Mouse (Mus musculus): ENCODE results near the gene Gm6377. TPM values are rescaled to one million over a fixed set of nuclear protein-coding genes. Genes with fewer than 3 reads are reported as not detected.

Gene Gm6377
- polyA plus RNA-seq, 1 experiment from 2014 or later = 0.08 TPM

DNA sequence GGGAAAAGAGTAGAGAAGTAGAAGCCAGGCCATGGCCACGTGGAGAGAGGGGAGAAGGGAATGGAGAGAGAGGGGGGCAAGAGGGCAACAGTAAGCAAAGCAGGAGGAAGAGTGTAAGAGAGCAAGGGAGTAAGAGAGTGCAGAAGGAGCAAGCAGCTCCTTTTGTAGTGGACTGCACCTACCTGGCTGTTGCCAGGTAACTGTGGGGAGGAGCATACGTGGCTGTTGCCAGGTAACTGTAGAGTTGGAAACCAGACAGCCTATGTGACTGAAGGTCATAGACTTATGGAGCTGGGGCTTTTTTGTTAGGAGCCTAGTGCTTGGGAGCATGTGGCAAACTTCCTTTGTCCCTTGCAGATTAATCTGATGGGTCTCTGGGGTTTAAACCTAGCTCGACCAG lies 21.1 kb upstream of the Gm6377 start:
- ATAC-seq (ENCODE audit: low FRiP score, low TSS enrichment) (no peak), DNase-seq (ENCODE audit: low spot score) (peak; percentile 17)
- Histone ChIP-seq H3K4me2 (replicated peaks; ENCODE audit: low read depth) (no peak overlapping the region), H3K9ac (ENCODE audit: low read length) (no peak overlapping the region), H3K9me3 (ENCODE audit: control insufficient read depth, low read length) (no peaks in the 10 kb centered on the region), H3K27ac (replicated peaks) (no peak overlapping the region), H3K36me3 (ENCODE audit: control insufficient read depth, insufficient read depth, low read length) (no peaks in the 10 kb centered on the region), H3K4me1 (replicated peaks; ENCODE audit: control insufficient read depth, insufficient read depth) (no peaks in the 10 kb centered on the region), H3K4me3 (ENCODE audit: low read depth, low read length) (no peak overlapping the region), H3K27me3 (ENCODE audit: control insufficient read depth, insufficient read depth, low read length) (no peaks in the 10 kb centered on the region)
- WGBS = 44% methylated on average over 3 of the region's 3 CpGs
- no peak for TF ChIP-seq CTCF (IDR thresholded peaks at IDR 0.05; ENCODE audit: low read depth)
- TF ChIP-seq EP300 (optimal IDR thresholded peaks at IDR 0.05) = no peak

DNA sequence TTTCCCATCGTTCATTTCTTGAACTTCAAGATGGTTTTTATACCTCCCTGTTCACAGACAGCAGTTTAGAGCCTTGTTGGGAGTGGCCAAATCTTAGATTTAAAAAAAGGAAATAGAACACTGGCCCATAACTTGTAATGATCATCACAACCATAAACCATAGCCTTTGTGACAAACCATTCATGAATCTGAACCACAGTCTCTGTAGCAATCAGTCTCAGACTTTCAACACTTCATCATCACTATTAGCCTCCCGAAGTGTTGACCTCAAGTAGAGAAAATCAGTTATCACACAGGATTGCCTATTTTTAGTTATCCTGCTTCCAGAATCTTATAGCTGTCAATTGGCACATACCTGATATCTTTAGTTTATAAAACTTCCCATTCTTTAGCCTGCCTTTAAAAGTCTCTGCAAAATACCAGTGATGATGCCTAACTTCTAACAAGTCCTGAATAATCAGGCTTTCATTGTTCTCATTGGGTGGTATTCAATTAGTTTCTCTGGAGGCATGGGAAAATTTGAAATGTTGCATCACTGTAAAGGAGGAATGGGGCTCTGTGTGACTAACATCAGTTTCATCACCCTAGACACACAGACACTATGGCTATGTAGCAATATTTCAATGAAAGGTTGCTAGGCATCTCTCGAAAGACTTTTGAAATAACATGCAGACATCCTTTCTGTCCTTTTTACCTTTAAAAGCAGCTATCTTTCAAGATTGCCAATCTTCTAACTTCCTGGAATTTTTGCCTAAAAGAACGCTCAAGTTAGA lies 11.7 kb upstream of the Gm6377 start:
- ATAC-seq (ENCODE audit: low FRiP score, low TSS enrichment) (no peak), DNase-seq (ENCODE audit: low spot score) (no peak)
- Histone ChIP-seq H3K27me3 (ENCODE audit: control insufficient read depth, insufficient read depth, low read length) (no peaks in the 10 kb centered on the region), H3K9me3 (ENCODE audit: control insufficient read depth, low read length) (no peaks in the 10 kb centered on the region), H3K4me1 (replicated peaks; ENCODE audit: control insufficient read depth, insufficient read depth) (no peaks in the 10 kb centered on the region), H3K9ac (ENCODE audit: low read length) (no peak overlapping the region), H3K27ac (replicated peaks) (no peak overlapping the region), H3K4me2 (replicated peaks; ENCODE audit: low read depth) (no peak overlapping the region), H3K4me3 (ENCODE audit: low read depth, low read length) (no peak overlapping the region), H3K36me3 (ENCODE audit: control insufficient read depth, insufficient read depth, low read length) (no peaks in the 10 kb centered on the region)
- WGBS = 78% methylated on average over 4 of the region's 4 CpGs
- no peak for TF ChIP-seq CTCF (IDR thresholded peaks at IDR 0.05; ENCODE audit: low read depth)
- TF ChIP-seq EP300 (optimal IDR thresholded peaks at IDR 0.05) = no peak

DNA sequence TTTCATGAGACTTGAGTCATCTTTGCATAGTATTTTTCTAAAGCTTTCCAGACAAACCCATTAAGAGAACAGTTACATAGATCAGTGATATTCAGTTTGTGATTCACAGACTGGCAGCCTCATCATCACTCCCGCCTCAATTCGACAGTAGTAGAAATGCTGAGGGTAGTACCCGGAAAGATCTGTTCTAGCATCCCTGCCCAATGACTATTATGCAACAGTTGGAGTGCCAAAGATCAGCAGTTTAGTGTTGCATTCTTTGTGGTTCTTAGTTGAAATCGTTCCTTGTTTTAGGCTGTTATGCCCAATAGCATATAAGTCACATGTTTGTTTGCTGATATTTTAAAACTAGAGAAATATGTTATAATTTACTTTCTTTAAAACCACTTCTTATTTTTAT lies 6.9 kb upstream of the Gm6377 start:
- no peak overlapping the region for H3K4me3 ChIP-seq (ENCODE audit: low read depth, low read length)
- H3K9ac ChIP-seq (ENCODE audit: low read length) = no peak overlapping the region
- no peak overlapping the region for H3K27ac ChIP-seq (replicated peaks)
- TF ChIP-seq EP300 (optimal IDR thresholded peaks at IDR 0.05) (no peak), CTCF (IDR thresholded peaks at IDR 0.05; ENCODE audit: low read depth) (no peak)
- ATAC-seq (ENCODE audit: low FRiP score, low TSS enrichment) (no peak), DNase-seq (ENCODE audit: low spot score) (no peak)
- H3K4me2 ChIP-seq (replicated peaks; ENCODE audit: low read depth) = no peak overlapping the region
- H3K9me3 ChIP-seq (ENCODE audit: control insufficient read depth, low read length) = no peaks in the 10 kb centered on the region
- H3K4me1 ChIP-seq (replicated peaks; ENCODE audit: control insufficient read depth, insufficient read depth) = no peaks in the 10 kb centered on the region
- WGBS = 82% methylated on average over 4 of the region's 4 CpGs
- H3K36me3 ChIP-seq (ENCODE audit: control insufficient read depth, insufficient read depth, low read length) = no peaks in the 10 kb centered on the region
- no peaks in the 10 kb centered on the region for H3K27me3 ChIP-seq (ENCODE audit: control insufficient read depth, insufficient read depth, low read length)

DNA sequence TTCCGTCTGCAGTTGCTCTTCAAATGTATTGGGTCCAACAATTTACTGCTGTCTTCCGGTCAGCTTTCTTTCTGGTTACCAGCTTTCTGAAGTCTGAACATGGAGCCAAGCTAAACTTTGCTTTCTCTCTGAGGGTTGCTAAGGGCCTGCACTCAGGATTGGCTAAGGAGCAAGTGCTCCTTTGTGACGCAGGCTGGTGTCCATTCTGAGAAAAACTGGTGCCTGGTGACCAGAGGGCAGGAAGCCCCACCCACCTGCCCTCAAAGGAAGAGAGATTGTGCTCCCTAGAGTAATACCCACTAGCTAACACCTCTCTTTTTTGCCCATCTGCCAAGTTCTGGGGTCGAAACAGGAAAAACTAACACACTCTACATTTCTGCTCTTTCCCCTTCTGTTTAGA lies 5.6 kb upstream of the Gm6377 start:
- no peaks in the 10 kb centered on the region for H3K27me3 ChIP-seq (ENCODE audit: control insufficient read depth, insufficient read depth, low read length)
- WGBS = 62% methylated on average over 4 of the region's 4 CpGs
- no peaks in the 10 kb centered on the region for H3K9me3 ChIP-seq (ENCODE audit: control insufficient read depth, low read length)
- DNase-seq (ENCODE audit: low spot score) = no peak
- TF ChIP-seq CTCF (IDR thresholded peaks at IDR 0.05; ENCODE audit: low read depth) = no peak
- TF ChIP-seq EP300 (optimal IDR thresholded peaks at IDR 0.05) = no peak
- H3K36me3 ChIP-seq (ENCODE audit: control insufficient read depth, insufficient read depth, low read length) = no peaks in the 10 kb centered on the region
- no peak for ATAC-seq (ENCODE audit: low FRiP score, low TSS enrichment)
- no peaks in the 10 kb centered on the region for H3K4me1 ChIP-seq (replicated peaks; ENCODE audit: control insufficient read depth, insufficient read depth)
- no peak overlapping the region for H3K4me2 ChIP-seq (replicated peaks; ENCODE audit: low read depth)
- 0 out of 2 replicates have a peak overlapping the region, but pooled peaks have one; percentile 24 for H3K27ac ChIP-seq (replicated peaks)
- H3K9ac ChIP-seq (ENCODE audit: low read length) = no peak overlapping the region
- H3K4me3 ChIP-seq (ENCODE audit: low read depth, low read length) = no peak overlapping the region

DNA sequence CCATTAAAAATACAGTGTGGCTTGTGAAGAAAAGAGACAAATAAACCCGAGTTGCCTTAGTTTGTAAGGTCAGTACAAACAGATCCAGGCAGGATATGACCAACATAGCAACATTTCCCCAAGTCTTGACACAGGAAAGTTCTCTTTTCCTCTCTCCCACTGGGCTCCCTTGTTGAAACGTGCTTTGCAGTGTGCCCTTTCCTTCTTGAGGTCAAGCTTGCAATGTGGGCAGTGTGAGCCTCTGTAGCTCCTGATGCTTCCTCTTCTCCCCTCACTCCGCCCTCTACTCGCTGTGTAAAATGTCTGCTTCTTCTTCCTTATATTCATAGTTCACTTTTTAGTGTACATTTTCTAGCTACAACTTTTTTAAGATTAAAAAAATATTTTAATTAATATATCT lies 5.1 kb upstream of the Gm6377 start:
- ATAC-seq (ENCODE audit: low FRiP score, low TSS enrichment) (no peak), DNase-seq (ENCODE audit: low spot score) (no peak)
- no peak overlapping the region for H3K4me3 ChIP-seq (ENCODE audit: low read depth, low read length)
- no peaks in the 10 kb centered on the region for H3K27me3 ChIP-seq (ENCODE audit: control insufficient read depth, insufficient read depth, low read length)
- H3K27ac ChIP-seq (replicated peaks) = 0 out of 2 replicates have a peak overlapping the region, but pooled peaks have one; percentile 24
- no peaks in the 10 kb centered on the region for H3K4me1 ChIP-seq (replicated peaks; ENCODE audit: control insufficient read depth, insufficient read depth)
- no peaks in the 10 kb centered on the region for H3K36me3 ChIP-seq (ENCODE audit: control insufficient read depth, insufficient read depth, low read length)
- 52% methylated on average over 4 of the region's 4 CpGs for WGBS
- H3K9me3 ChIP-seq (ENCODE audit: control insufficient read depth, low read length) = no peaks in the 10 kb centered on the region
- H3K4me2 ChIP-seq (replicated peaks; ENCODE audit: low read depth) = no peak overlapping the region
- TF ChIP-seq EP300 (optimal IDR thresholded peaks at IDR 0.05) = no peak
- no peak for TF ChIP-seq CTCF (IDR thresholded peaks at IDR 0.05; ENCODE audit: low read depth)
- no peak overlapping the region for H3K9ac ChIP-seq (ENCODE audit: low read length)

DNA sequence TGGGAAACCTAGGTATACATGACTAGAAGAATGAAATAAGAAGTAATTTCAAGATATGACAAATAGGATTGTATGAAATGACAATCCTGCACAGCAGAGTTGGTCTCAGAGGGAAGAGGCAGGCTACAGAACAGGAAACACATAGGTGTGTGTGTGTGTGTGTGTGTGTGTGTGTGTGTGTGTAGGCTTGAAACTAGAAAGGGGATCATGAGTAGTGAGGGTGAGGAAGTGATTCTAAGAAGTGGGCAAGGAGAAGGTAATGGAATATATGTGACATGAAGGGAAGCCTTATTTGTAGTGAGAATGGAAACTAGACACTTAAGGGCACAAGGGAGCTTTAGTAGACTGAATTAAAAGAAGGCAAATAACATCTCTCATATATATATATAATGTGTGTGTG lies 11.3 kb downstream of the Gm6377 start:
- H3K9ac ChIP-seq (ENCODE audit: low read length) = no peak overlapping the region
- H3K9me3 ChIP-seq (ENCODE audit: control insufficient read depth, low read length) = no peaks in the 10 kb centered on the region
- H3K36me3 ChIP-seq (ENCODE audit: control insufficient read depth, insufficient read depth, low read length) = no peaks in the 10 kb centered on the region
- no peaks in the 10 kb centered on the region for H3K27me3 ChIP-seq (ENCODE audit: control insufficient read depth, insufficient read depth, low read length)
- no peak overlapping the region for H3K27ac ChIP-seq (replicated peaks)
- no peak overlapping the region for H3K4me3 ChIP-seq (ENCODE audit: low read depth, low read length)
- TF ChIP-seq CTCF (IDR thresholded peaks at IDR 0.05; ENCODE audit: low read depth) (no peak), EP300 (optimal IDR thresholded peaks at IDR 0.05) (no peak)
- no peak overlapping the region for H3K4me2 ChIP-seq (replicated peaks; ENCODE audit: low read depth)
- no peaks in the 10 kb centered on the region for H3K4me1 ChIP-seq (replicated peaks; ENCODE audit: control insufficient read depth, insufficient read depth)
- no peak for ATAC-seq (ENCODE audit: low FRiP score, low TSS enrichment)
- DNase-seq (ENCODE audit: low spot score) = no peak

All from stomach, postnatal 0 days (tissue).